Mouse (Mus musculus) inflammation-experienced regulatory T-cells, adult 16 weeks (primary cell): ENCODE results near the gene Fem1b. TPM values are rescaled to one million over a fixed set of nuclear protein-coding genes. Genes with fewer than 3 reads are reported as not detected.

Experiments
- polyA plus RNA-seq: library from polyadenylated mRNA; unstranded; fragments of 100-300 nt; shearing (Covaris generic); gene quantifications from one replicate; pipeline ENCODE4 v1.2.1, GENCODE M21; 2017

Gene Fem1b
- 7.6 TPM for polyA plus RNA-seq

GRCm38 (mm10) chr9:62811516-62812121, at the start of gene Fem1b:
Fem1b (minus strand) TSS chr9:62811934.

GRCm38 (mm10) chr9:62857719-62858261, 46.1 kb upstream of the Fem1b start, which contains the start of gene Calml4:
Calml4 (plus strand) TSS chr9:62858080.

GRCm38 (mm10) chr9:62838506-62839171, 26.9 kb upstream of the Fem1b start, which contains the start of gene Cln6:
Cln6 (plus strand) TSS chr9:62838785.

Other genes starting within 250 kb of the Fem1b start
- gene Itga11, start 134.1 kb downstream of the Fem1b start, polyA plus RNA-seq = 0.09 TPM
- gene Cln6, start 26.9 kb upstream of the Fem1b start, polyA plus RNA-seq = 4.8 TPM
- gene Calml4, start 46.1 kb upstream of the Fem1b start, polyA plus RNA-seq = 0.54 TPM
- gene Pias1, start 176.0 kb upstream of the Fem1b start, polyA plus RNA-seq = 149 TPM